Mouse (Mus musculus) C2C12 (cell line): Measurements from ENCODE around the gene Fbxo28.

Source experiments
- CTCF ChIP-seq: IDR thresholded peaks from one replicate; pipeline ENCODE4 v1.5.1; 2011; ENCODE audit not compliant: control insufficient read depth, insufficient read depth, insufficient read length
- USF1 ChIP-seq: IDR thresholded peaks from one replicate; pipeline ENCODE4 v1.6.1; 2011; ENCODE audit warnings: low read depth, mild to moderate bottlenecking, control low read depth, moderate library complexity

- TF ChIP-seq CTCF (no peak), USF1 (no peak)
Observed at GRCm38 (mm10) chr1:182378205-182378835, 36.9 kb upstream of the Fbxo28 start.
